Mouse (Mus musculus): ENCODE results near the gene Rlbp1. TPM values are rescaled to one million over a fixed set of nuclear protein-coding genes. Genes with fewer than 3 reads are reported as not detected.

Rlbp1 gene
- polyA plus RNA-seq, 1 experiment from 2014 or later = 0.45 TPM

- Histone ChIP-seq H3K9ac (ENCODE audit: low read depth, low read length) (no peak overlapping the region), H3K9me3 (ENCODE audit: control insufficient read depth, low read length) (no peaks in the 10 kb centered on the region), H3K4me2 (no peak overlapping the region), H3K36me3 (ENCODE audit: control insufficient read depth, insufficient read depth, low read length) (no peaks in the 10 kb centered on the region), H3K4me1 (replicated peaks; ENCODE audit: control insufficient read depth, insufficient read depth, low read length) (no peaks in the 10 kb centered on the region), H3K27ac (ENCODE audit: low read depth, low read length) (no peak overlapping the region), H3K27me3 (replicated peaks; ENCODE audit: control insufficient read depth, insufficient read depth, low read length) (no peaks in the 10 kb centered on the region), H3K4me3 (ENCODE audit: low read depth, low read length) (no peak overlapping the region)
- WGBS = 43% methylated on average over 4 of the region's 4 CpGs
- ATAC-seq (replicated peaks; ENCODE audit: low FRiP score) (no peak), DNase-seq (ENCODE audit: low spot score) (no peak)
Observed at GRCm38 (mm10) chr7:79369416-79369815, 17.4 kb downstream of the Rlbp1 start.

DNA sequence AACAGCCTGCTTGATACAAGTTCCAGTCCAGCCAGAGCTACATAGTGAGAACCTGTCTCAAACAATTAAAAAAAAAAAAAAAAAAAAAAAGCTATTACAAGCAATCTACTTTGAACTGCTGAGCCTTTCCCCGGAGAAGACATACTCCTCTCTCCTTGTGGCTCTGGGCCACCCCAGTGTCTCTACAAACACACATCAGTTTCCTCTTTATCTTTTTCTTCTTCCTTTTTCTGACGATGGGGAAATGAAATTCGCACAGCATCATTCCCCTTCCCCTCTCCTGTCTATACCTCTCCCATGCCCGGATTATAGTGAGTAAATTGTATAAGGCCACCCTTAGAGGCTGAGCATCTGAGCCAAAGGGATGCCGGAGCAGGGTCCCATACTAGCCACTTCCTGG is 18.2 kb downstream of the Rlbp1 start:
- H3K4me1 ChIP-seq (replicated peaks; ENCODE audit: control insufficient read depth, insufficient read depth, low read length) = no peaks in the 10 kb centered on the region; the same call in 1 of the 2 replicates
- no peak for ATAC-seq (replicated peaks; ENCODE audit: low FRiP score)
- no peak for DNase-seq (ENCODE audit: low spot score)
- 61% methylated on average over 5 of the region's 5 CpGs for WGBS
- no peak overlapping the region for H3K27ac ChIP-seq (ENCODE audit: low read depth, low read length)
- H3K4me3 ChIP-seq (ENCODE audit: low read depth, low read length) = no peak overlapping the region
- no peaks in the 10 kb centered on the region for H3K9me3 ChIP-seq (ENCODE audit: control insufficient read depth, low read length)
- no peaks in the 10 kb centered on the region for H3K27me3 ChIP-seq (replicated peaks; ENCODE audit: control insufficient read depth, insufficient read depth, low read length)
- H3K4me2 ChIP-seq = no peak overlapping the region
- no peak overlapping the region for H3K9ac ChIP-seq (ENCODE audit: low read depth, low read length)
- no peaks in the 10 kb centered on the region for H3K36me3 ChIP-seq (ENCODE audit: control insufficient read depth, insufficient read depth, low read length)

- no peaks in the 10 kb centered on the region for H3K9me3 ChIP-seq (ENCODE audit: control insufficient read depth, low read length)
- peaks cover 15% of the 10 kb centered on the region for H3K4me1 ChIP-seq (replicated peaks; ENCODE audit: control insufficient read depth, insufficient read depth, low read length)
- no peak for DNase-seq (ENCODE audit: low spot score)
- peak overlapping the region; percentile 11; the same call in 1 of the 2 replicates for H3K27ac ChIP-seq (ENCODE audit: low read depth, low read length)
- no peak overlapping the region for H3K4me3 ChIP-seq (ENCODE audit: low read depth, low read length)
- H3K27me3 ChIP-seq (replicated peaks; ENCODE audit: control insufficient read depth, insufficient read depth, low read length) = no peaks in the 10 kb centered on the region; the same call in 1 of the 2 replicates
- no peak for ATAC-seq (replicated peaks; ENCODE audit: low FRiP score)
- H3K36me3 ChIP-seq (ENCODE audit: control insufficient read depth, insufficient read depth, low read length) = no peaks in the 10 kb centered on the region
- 31% methylated on average over 8 of the region's 8 CpGs for WGBS
- H3K4me2 ChIP-seq = no peak overlapping the region
- no peak overlapping the region for H3K9ac ChIP-seq (ENCODE audit: low read depth, low read length)
Observed at GRCm38 (mm10) chr7:79363370-79364043, 23.3 kb downstream of the Rlbp1 start.

- Histone ChIP-seq H3K27ac (ENCODE audit: low read depth, low read length) (no peak overlapping the region), H3K4me1 (replicated peaks; ENCODE audit: control insufficient read depth, insufficient read depth, low read length) (peaks cover 21% of the 10 kb centered on the region)
Observed at GRCm38 (mm10) chr7:79362830-79363229, 24.0 kb downstream of the Rlbp1 start.

GRCm38 (mm10) chr7:79362208-79362607 is 24.6 kb downstream of the Rlbp1 start:
- Histone ChIP-seq H3K9ac (ENCODE audit: low read depth, low read length) (no peak overlapping the region), H3K4me3 (ENCODE audit: low read depth, low read length) (no peak overlapping the region), H3K27me3 (replicated peaks; ENCODE audit: control insufficient read depth, insufficient read depth, low read length) (no peaks in the 10 kb centered on the region; the same call in 1 of the 2 replicates), H3K4me1 (replicated peaks; ENCODE audit: control insufficient read depth, insufficient read depth, low read length) (peaks cover 25% of the 10 kb centered on the region), H3K27ac (ENCODE audit: low read depth, low read length) (no peak overlapping the region), H3K4me2 (no peak overlapping the region), H3K9me3 (ENCODE audit: control insufficient read depth, low read length) (no peaks in the 10 kb centered on the region), H3K36me3 (ENCODE audit: control insufficient read depth, insufficient read depth, low read length) (no peaks in the 10 kb centered on the region)
- WGBS = 80% methylated on average over 8 of the region's 8 CpGs
- no peak for ATAC-seq (replicated peaks; ENCODE audit: low FRiP score)
- DNase-seq (ENCODE audit: low spot score) = no peak

More at GRCm38 (mm10) chr7:79362830-79363229, 24.0 kb downstream of the Rlbp1 start:
- no peak overlapping the region for H3K9ac ChIP-seq (ENCODE audit: low read depth, low read length)
- H3K36me3 ChIP-seq (ENCODE audit: control insufficient read depth, insufficient read depth, low read length) = no peaks in the 10 kb centered on the region
- ATAC-seq (replicated peaks; ENCODE audit: low FRiP score) = no peak
- no peaks in the 10 kb centered on the region for H3K9me3 ChIP-seq (ENCODE audit: control insufficient read depth, low read length)
- H3K4me3 ChIP-seq (ENCODE audit: low read depth, low read length) = no peak overlapping the region
- DNase-seq (ENCODE audit: low spot score) = no peak
- 73% methylated on average over 7 of the region's 7 CpGs for WGBS
- H3K27me3 ChIP-seq (replicated peaks; ENCODE audit: control insufficient read depth, insufficient read depth, low read length) = no peaks in the 10 kb centered on the region; the same call in 1 of the 2 replicates
- no peak overlapping the region for H3K4me2 ChIP-seq

GRCm38 (mm10) chr7:79360056-79360455 is 26.8 kb downstream of the Rlbp1 start:
- no peak overlapping the region for H3K4me2 ChIP-seq
- H3K27me3 ChIP-seq (replicated peaks; ENCODE audit: control insufficient read depth, insufficient read depth, low read length) = no peaks in the 10 kb centered on the region; the same call in 1 of the 2 replicates
- 74% methylated on average over 11 of the region's 11 CpGs for whole genome bisulfite sequencing
- H3K27ac ChIP-seq (ENCODE audit: low read depth, low read length) = no peak overlapping the region
- H3K36me3 ChIP-seq (ENCODE audit: control insufficient read depth, insufficient read depth, low read length) = peaks cover 10% of the 10 kb centered on the region; the same call in 1 of the 2 replicates
- DNase-seq (ENCODE audit: low spot score) (no peak), ATAC-seq (replicated peaks; ENCODE audit: low FRiP score) (no peak)
- no peaks in the 10 kb centered on the region for H3K9me3 ChIP-seq (ENCODE audit: control insufficient read depth, low read length)
- H3K9ac ChIP-seq (ENCODE audit: low read depth, low read length) = no peak overlapping the region
- no peak overlapping the region for H3K4me3 ChIP-seq (ENCODE audit: low read depth, low read length)
- peaks cover 25% of the 10 kb centered on the region for H3K4me1 ChIP-seq (replicated peaks; ENCODE audit: control insufficient read depth, insufficient read depth, low read length)

GRCm38 (mm10) chr7:79359183-79359435 is 27.7 kb downstream of the Rlbp1 start:
- Histone ChIP-seq H3K4me3 (ENCODE audit: low read depth, low read length) (no peak overlapping the region), H3K27me3 (replicated peaks; ENCODE audit: control insufficient read depth, insufficient read depth, low read length) (no peaks in the 10 kb centered on the region; the same call in 1 of the 2 replicates), H3K36me3 (ENCODE audit: control insufficient read depth, insufficient read depth, low read length) (peaks cover 12% of the 10 kb centered on the region; the same call in 1 of the 2 replicates), H3K4me2 (peak overlapping the region; percentile 47), H3K27ac (ENCODE audit: low read depth, low read length) (peak overlapping the region; percentile 14; the same call in 1 of the 2 replicates), H3K9ac (ENCODE audit: low read depth, low read length) (no peak overlapping the region; the same call in 1 of the 2 replicates), H3K4me1 (replicated peaks; ENCODE audit: control insufficient read depth, insufficient read depth, low read length) (peaks cover 25% of the 10 kb centered on the region), H3K9me3 (ENCODE audit: control insufficient read depth, low read length) (no peaks in the 10 kb centered on the region)
- no peak for DNase-seq (ENCODE audit: low spot score)
- ATAC-seq (replicated peaks; ENCODE audit: low FRiP score) = no peak
- WGBS = 46% methylated on average over 3 of the region's 3 CpGs

- WGBS = 21% methylated on average over 15 of the region's 15 CpGs
- H3K27ac ChIP-seq (ENCODE audit: low read depth, low read length) = peak overlapping the region; percentile 14
Observed at GRCm38 (mm10) chr7:79358350-79359182, 28.3 kb downstream of the Rlbp1 start.

More at GRCm38 (mm10) chr7:79358350-79359182, 28.3 kb downstream of the Rlbp1 start:
- Histone ChIP-seq H3K9ac (ENCODE audit: low read depth, low read length) (no peak overlapping the region; the same call in 1 of the 2 replicates), H3K36me3 (ENCODE audit: control insufficient read depth, insufficient read depth, low read length) (peaks cover 15% of the 10 kb centered on the region; the same call in 1 of the 2 replicates), H3K4me2 (peak overlapping the region; percentile 47), H3K27me3 (replicated peaks; ENCODE audit: control insufficient read depth, insufficient read depth, low read length) (no peaks in the 10 kb centered on the region; the same call in 1 of the 2 replicates), H3K9me3 (ENCODE audit: control insufficient read depth, low read length) (no peaks in the 10 kb centered on the region), H3K4me1 (replicated peaks; ENCODE audit: control insufficient read depth, insufficient read depth, low read length) (peaks cover 25% of the 10 kb centered on the region), H3K4me3 (ENCODE audit: low read depth, low read length) (no peak overlapping the region)
- DNase-seq (ENCODE audit: low spot score) = peak; percentile 74
- peak; percentile 95 for ATAC-seq (replicated peaks; ENCODE audit: low FRiP score)
